Mouse (Mus musculus): ENCODE measurements around the gene Prkce. TPM values are rescaled to one million over a fixed set of nuclear protein-coding genes. Genes with fewer than 3 reads are reported as not detected.
"Not testable (repeated sequence)": the region's sequence is repeated elsewhere in the genome, so short reads cannot be mapped to it uniquely, and the experiment has no call there.

Prkce gene
- polyA plus RNA-seq, 1 experiment = not detected

GRCm38 (mm10) chr17:86467291-86467898 is 299.8 kb downstream of the Prkce start:
- TF ChIP-seq CTCF (IDR thresholded peaks at IDR 0.05; ENCODE audit: insufficient read depth, low read depth, low read length) (no peak), POLR2A (IDR thresholded peaks at IDR 0.05; ENCODE audit: insufficient read depth, low read depth, low read length) (no peak)
- 68% methylated on average over 10 of the region's 10 CpGs for WGBS
- H3K27ac ChIP-seq (ENCODE audit: insufficient read depth, low read depth, low read length) = no peak overlapping the region

DNA sequence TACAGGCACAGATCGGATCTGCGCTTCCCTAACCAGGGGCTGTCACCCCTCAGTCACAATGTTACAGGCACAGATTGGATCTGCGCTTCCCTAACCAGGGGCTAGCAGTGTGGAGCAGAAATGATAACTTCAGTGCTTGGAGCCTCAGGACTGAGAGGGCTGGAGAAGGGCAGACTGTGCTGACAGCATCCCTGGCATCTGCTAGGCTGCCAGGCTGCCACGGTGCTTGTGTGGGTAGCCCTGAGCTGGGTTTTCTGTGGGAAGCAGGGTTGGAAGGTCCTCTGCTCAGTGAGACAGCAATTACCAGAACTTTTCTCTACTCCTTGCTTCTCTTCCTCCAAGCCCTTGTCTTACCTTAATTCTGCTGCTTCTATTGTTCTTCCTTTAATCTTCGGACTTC is 300.4 kb downstream of the Prkce start:
- TF ChIP-seq CTCF (IDR thresholded peaks at IDR 0.05; ENCODE audit: insufficient read depth, low read depth, low read length) (no peak), POLR2A (IDR thresholded peaks at IDR 0.05; ENCODE audit: insufficient read depth, low read depth, low read length) (no peak)
- H3K27ac ChIP-seq (ENCODE audit: insufficient read depth, low read depth, low read length) = no peak overlapping the region

More at GRCm38 (mm10) chr17:86467291-86467898, 299.8 kb downstream of the Prkce start:
- H3K4me1 ChIP-seq (ENCODE audit: control insufficient read depth, insufficient read depth, low read length) = peaks cover 29% of the 10 kb centered on the region
- no peak overlapping the region for H3K4me3 ChIP-seq (ENCODE audit: insufficient read depth, low read depth, low read length)

DNA sequence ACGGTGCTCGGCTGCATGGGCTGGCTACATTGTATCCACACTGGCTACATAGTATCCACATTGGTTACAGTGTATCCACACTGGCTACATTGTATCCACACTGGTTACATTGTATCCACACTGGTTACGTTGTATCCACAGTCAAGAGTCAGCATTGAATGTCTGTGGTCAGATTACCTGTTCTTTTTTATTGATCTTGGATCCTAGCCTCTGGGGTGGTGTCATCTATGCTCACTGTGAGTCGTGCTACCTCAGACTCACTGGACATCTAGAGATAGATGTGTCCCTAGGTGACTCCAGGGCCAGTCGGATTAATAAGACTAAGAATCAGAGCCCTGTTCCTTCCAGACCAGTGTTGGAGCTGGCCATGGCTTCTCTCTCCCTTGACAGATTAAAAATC is 302.6 kb downstream of the Prkce start:
- H3K4me3 ChIP-seq (ENCODE audit: insufficient read depth, low read depth, low read length) = no peak overlapping the region
- H3K4me1 ChIP-seq (ENCODE audit: control insufficient read depth, insufficient read depth, low read length) = peaks cover 20% of the 10 kb centered on the region
- TF ChIP-seq POLR2A (IDR thresholded peaks at IDR 0.05; ENCODE audit: insufficient read depth, low read depth, low read length) (no peak), CTCF (IDR thresholded peaks at IDR 0.05; ENCODE audit: insufficient read depth, low read depth, low read length) (no peak)
- H3K27ac ChIP-seq (ENCODE audit: insufficient read depth, low read depth, low read length) = no peak overlapping the region
- WGBS = 93% methylated on average over 5 of the region's 5 CpGs

More for the DNA sequence above, 300.4 kb downstream of the Prkce start:
- WGBS = 79% methylated on average over 5 of the region's 5 CpGs
- H3K4me1 ChIP-seq (ENCODE audit: control insufficient read depth, insufficient read depth, low read length) = peaks cover 29% of the 10 kb centered on the region
- H3K4me3 ChIP-seq (ENCODE audit: insufficient read depth, low read depth, low read length) = no peak overlapping the region

GRCm38 (mm10) chr17:86471684-86472083 is 304.1 kb downstream of the Prkce start:
- TF ChIP-seq CTCF (IDR thresholded peaks at IDR 0.05; ENCODE audit: insufficient read depth, low read depth, low read length) (no peak), POLR2A (IDR thresholded peaks at IDR 0.05; ENCODE audit: insufficient read depth, low read depth, low read length) (no peak)
- no peak overlapping the region for H3K4me3 ChIP-seq (ENCODE audit: insufficient read depth, low read depth, low read length)
- peaks cover 17% of the 10 kb centered on the region for H3K4me1 ChIP-seq (ENCODE audit: control insufficient read depth, insufficient read depth, low read length)
- H3K27ac ChIP-seq (ENCODE audit: insufficient read depth, low read depth, low read length) = no peak overlapping the region
- WGBS = 58% methylated on average over 5 of the region's 5 CpGs

DNA sequence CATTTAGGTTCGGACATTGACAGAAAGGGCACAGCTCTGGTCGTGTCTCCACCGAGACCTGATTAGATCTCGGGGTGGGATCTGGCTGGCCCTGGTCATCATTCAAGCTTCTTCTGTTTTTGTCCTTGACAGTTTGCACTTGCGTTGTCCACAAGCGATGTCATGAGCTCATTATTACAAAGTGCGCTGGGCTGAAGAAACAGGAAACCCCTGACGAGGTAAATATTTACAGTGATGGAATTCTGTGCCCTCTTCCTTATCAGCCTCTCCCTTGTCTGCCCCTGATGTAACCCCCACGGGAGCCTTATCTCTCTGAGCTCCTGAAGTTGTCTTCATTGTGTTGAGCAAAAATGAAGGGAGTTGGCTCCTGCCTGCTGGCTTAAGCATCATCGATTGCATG is 309.1 kb downstream of the Prkce start:
- 92% methylated on average over 10 of the region's 10 CpGs for WGBS

GRCm38 (mm10) chr17:86477401-86477800 is 309.8 kb downstream of the Prkce start:
- not testable (repeated sequence) for H3K27ac ChIP-seq (ENCODE audit: insufficient read depth, low read depth, low read length); H3K4me3 ChIP-seq (ENCODE audit: insufficient read depth, low read depth, low read length); H3K4me1 ChIP-seq (ENCODE audit: control insufficient read depth, insufficient read depth, low read length)

More for the DNA sequence above, 309.1 kb downstream of the Prkce start:
- no peaks in the 10 kb centered on the region for H3K4me1 ChIP-seq (ENCODE audit: control insufficient read depth, insufficient read depth, low read length)
- TF ChIP-seq CTCF (IDR thresholded peaks at IDR 0.05; ENCODE audit: insufficient read depth, low read depth, low read length) (no peak), POLR2A (IDR thresholded peaks at IDR 0.05; ENCODE audit: insufficient read depth, low read depth, low read length) (no peak)
- no peak overlapping the region for H3K27ac ChIP-seq (ENCODE audit: insufficient read depth, low read depth, low read length)
- no peak overlapping the region for H3K4me3 ChIP-seq (ENCODE audit: insufficient read depth, low read depth, low read length)

- Histone ChIP-seq H3K4me1 (ENCODE audit: control insufficient read depth, insufficient read depth, low read length) (no peaks in the 10 kb centered on the region), H3K27ac (ENCODE audit: insufficient read depth, low read depth, low read length) (no peak overlapping the region), H3K4me3 (ENCODE audit: insufficient read depth, low read depth, low read length) (no peak overlapping the region)
- WGBS = 86% methylated on average over 10 of the region's 10 CpGs
- TF ChIP-seq POLR2A (IDR thresholded peaks at IDR 0.05; ENCODE audit: insufficient read depth, low read depth, low read length) (no peak), CTCF (IDR thresholded peaks at IDR 0.05; ENCODE audit: insufficient read depth, low read depth, low read length) (no peak)
These were observed 311.8 kb downstream of the Prkce start for GRCm38 (mm10) chr17:86479406-86479805.

GRCm38 (mm10) chr17:86482675-86483074 is 315.1 kb downstream of the Prkce start:
- Histone ChIP-seq H3K27ac (ENCODE audit: insufficient read depth, low read depth, low read length) (no peak overlapping the region), H3K4me3 (ENCODE audit: insufficient read depth, low read depth, low read length) (no peak overlapping the region), H3K4me1 (ENCODE audit: control insufficient read depth, insufficient read depth, low read length) (no peaks in the 10 kb centered on the region)
- TF ChIP-seq POLR2A (IDR thresholded peaks at IDR 0.05; ENCODE audit: insufficient read depth, low read depth, low read length) = no peak
- no peak for TF ChIP-seq CTCF (IDR thresholded peaks at IDR 0.05; ENCODE audit: insufficient read depth, low read depth, low read length)
- WGBS = 71% methylated on average over 10 of the region's 10 CpGs

DNA sequence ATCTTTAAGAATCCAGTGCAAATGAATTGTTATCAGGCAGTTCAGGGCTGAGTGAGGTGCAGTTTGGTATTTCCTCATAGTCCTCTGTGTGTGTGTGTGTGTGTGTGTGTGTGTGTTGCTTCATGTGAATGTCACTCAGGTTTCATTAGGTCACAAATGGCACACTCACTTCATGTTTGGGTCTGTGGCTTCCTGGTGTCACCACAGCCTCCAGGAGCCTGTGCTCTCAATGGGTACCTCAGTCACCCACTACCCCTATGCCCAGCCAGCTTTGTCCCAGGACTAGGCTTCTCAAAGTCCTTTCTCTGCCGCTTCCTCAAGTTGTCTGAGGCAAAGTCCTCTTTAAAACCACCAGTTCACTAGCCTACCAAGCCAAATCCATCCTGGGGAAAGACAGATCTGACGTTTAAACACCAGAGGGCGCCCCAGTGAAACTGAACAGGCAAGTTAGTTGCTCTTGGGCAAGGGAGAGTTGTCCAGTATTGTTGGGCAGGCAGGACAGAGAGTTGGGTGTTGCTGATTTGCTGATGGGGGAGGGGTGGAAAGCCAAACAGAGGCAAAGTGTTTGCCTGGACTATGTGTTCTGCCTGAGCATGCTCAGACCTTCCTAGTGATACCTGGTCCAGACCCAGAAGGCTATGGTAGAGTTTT is 316.6 kb downstream of the Prkce start:
- Histone ChIP-seq H3K4me1 (ENCODE audit: control insufficient read depth, insufficient read depth, low read length) (no peaks in the 10 kb centered on the region), H3K27ac (ENCODE audit: insufficient read depth, low read depth, low read length) (no peak overlapping the region), H3K4me3 (ENCODE audit: insufficient read depth, low read depth, low read length) (no peak overlapping the region)
- TF ChIP-seq POLR2A (IDR thresholded peaks at IDR 0.05; ENCODE audit: insufficient read depth, low read depth, low read length) (no peak), CTCF (IDR thresholded peaks at IDR 0.05; ENCODE audit: insufficient read depth, low read depth, low read length) (no peak)
- 15% methylated on average over 3 of the region's 3 CpGs for WGBS
